Mouse (Mus musculus) fat pad, adult 2 months (tissue): Measurements from ENCODE around the gene Hpcal4.
"Not testable (repeated sequence)": the region's sequence is repeated elsewhere in the genome, so short reads cannot be mapped to it uniquely, and the experiment has no call there.

ENCODE experiments used
- DNase-seq: peaks from one replicate; pipeline ENCODE4 v3.0.0-alpha.2; 2011; ENCODE audit warnings: low read depth, low spot score; ENCODE audit errors: extremely low read depth

Hpcal4 gene

DNA sequence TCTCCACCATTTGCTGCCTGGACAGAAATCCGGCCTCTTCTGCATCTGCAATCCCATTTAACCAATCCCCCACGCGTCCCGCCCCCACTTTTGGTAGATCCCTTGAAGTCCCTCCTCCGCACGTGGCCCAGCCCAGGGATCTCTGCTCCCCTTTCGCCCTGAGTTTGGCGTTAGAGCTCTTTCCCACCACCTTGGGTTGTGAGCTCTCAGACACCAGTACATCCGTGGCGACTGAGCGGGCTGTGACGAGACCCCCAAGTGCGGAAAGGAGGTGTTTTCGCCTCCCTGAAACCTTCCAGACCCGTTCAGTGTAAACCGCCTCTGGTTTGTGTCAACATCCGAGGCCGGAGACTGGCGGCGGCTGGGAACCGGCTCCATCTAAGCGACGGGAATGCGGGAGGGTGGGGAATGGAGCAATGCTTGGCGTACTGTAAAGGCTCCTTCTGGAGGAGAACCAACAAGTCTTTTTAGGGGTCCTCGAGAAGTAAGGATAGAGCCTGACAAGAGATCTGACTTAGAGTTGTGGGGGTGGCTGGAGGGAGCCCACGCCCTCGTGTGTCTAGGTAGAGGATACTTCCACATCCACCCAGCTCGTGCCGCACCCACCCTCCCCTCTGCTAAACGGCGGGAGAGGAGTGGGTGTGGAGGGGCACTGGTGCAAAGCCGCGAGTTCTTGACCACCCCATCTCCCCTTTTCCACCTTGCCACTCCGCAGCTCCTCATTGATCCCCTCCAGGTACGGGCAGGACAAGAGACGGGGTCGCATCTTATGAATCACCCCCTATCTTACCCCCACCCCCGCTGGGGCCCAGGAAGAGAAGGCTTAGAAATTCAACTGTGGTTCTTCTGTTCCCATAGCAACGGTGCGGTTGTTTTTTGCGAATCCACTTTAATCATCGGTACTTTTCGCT is at the start of gene Hpcal4:
Gene Hpcal4, plus strand, starts transcription at position 900 of the 911 bp plus-strand sequence.
- no peak for DNase-seq

DNA sequence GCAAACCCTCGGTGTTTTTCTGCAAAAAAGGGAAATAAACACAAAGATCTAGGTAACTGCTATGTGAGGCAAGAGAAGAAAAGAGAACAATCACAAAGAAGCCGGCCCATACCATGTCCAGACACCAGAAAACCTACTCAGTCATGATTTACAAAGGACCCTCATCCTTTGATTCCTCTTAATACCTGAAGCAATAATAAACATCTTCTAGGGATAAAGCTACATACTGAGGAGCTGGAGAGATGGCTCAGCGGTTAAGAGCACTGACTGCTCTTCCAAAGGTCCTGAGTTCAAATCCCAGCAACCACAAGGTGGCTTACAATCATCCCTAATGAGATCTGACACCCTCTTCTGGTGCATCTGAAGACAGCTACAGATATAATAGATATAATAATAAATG is 45.5 kb upstream of the Hpcal4 start:
- DNase-seq: no peak

DNA sequence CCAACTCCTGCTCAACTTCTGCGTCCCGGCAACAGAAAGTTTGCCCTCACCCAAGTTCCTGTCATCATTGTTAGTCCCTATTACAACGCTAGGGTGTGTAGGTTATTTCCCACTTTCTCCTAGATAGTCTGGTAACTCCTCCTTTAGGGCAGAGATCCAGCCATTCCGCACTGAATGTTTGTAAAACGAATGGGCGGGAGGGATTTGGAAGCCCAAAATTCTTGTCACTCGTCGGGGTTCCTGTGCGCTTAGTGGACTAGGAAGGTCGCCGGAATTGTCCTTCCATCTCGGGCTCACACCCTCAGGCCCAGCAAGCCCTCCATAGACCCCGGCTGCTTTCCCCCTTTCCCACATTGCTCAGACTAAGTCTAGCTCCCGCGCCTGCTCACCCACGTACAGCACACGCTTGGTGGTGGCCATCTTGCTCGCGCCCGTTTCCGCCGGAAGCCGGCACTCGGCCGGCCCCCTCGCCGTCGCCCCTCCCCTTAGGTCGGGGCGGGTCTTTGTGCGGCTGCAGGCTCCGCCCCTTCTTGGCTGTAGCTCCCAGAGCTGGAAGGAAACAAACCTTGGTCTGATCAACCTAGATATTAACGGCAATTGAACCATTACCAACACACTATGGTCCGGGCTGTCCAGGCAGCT is 43.4 kb upstream of the Hpcal4 start, which contains the start of gene Ppie:
Gene Ppie, minus strand, starts transcription at position 439 of the 642 bp plus-strand sequence.
- peak; percentile 33 for DNase-seq

DNA sequence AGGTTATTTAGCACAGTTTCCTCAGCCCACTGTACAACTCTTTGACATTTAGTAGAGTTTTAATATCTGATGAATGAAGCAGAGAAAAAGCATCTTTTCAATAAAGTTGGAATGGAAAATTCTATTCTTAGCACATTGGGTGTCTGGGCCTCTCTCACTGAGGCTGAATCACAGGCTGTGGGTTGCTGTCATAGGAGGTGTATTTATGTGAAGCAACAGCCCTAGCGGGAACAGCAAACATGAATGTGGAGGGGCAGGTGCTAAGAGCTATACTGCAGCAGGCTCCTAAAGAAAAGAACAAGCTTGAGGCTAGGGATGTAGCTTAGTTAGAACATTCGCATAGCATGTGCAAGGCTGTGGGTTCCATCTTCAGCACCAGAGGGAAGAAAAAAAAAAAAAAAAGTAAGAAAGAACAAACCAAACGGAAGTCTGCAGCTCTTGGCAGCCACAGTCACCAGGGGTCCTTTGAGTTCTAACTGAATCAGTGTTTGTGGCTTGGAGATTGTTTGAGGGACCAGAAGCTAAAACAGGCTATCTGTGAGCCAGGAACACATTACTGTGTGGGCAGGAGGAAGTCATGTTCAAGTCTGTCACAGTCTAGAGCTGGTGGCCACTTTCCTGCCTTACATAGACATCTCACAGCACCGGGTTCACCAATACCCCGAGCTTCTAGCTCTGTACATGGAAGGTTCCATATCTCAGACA is 35.4 kb upstream of the Hpcal4 start:
- no peak for DNase-seq

DNA sequence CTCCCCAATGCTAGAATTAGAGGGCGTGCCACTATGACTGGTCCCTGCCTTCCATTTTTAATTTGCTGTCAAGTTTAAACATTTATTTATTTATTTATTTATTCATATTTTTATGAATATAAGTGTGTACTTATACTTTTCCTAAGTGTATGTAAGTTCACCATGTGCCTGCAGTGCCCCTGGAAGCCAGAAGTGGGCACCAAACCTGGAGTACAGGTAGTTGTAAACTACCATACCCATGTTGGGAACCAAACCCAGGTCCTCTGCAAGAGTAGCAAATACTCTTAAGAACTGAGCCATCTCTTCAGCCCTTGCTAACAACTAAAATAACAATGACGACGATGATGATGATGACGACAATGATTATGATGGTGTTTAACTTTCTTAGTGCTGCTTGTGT is 31.0 kb upstream of the Hpcal4 start:
- DNase-seq: no peak

DNA sequence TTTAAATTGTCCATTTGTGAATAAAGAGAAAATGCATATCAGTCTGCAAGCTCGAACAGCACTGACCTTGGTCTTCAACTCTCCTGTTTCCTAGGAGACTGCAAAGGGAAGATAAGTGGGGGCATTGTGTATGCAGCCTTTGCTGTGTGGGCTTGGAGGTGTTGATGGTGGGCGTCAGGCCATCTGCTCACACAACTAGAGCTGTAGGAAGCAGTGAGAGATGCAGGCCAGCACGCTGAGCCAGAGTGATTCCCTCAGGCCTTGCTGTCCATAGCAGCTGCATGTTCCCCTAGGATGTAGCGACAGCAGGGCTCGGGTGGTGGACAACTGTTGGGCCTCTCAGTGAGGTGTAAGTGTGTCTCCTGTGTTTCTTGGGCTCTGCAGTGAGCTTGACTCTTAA is 30.1 kb upstream of the Hpcal4 start:
- no peak for DNase-seq

DNA sequence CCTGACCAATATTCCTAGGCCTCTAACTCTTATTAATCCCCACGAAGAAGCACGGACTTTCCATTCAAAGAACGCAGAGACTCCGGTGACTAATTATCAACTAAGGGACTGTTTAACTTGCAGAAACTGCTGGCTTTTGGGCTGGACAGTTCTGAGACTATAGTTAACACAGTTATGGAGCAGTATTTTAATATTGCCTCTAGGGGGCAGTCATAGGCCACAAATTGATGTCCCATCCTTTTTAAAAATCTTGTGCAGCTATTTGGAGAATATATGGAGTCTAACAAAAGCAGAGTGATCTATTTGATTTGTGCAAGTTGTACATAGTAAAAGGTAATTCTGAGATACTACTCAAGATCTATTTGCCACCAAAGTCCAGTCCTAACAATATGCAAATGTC is 28.0 kb upstream of the Hpcal4 start:
- no peak for DNase-seq

DNA sequence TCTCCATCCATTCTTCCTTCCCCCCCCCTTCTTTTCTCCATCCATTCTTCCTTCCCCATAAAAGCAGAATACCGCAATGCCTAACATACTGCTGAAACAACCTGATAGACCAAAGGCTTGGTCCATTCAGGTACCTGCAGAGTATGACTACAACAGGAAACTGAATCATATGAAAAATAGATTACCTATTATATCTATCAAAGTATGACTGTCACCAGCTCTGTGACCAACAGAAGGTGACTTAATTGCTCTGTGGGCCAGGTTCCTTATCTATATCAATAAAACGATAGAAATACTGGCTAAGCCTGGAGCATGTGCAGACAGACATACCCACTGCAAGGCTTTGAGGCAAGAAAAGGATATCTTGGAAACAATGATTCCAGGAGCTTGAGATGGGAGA is 27.6 kb upstream of the Hpcal4 start:
- DNase-seq: no peak

DNA sequence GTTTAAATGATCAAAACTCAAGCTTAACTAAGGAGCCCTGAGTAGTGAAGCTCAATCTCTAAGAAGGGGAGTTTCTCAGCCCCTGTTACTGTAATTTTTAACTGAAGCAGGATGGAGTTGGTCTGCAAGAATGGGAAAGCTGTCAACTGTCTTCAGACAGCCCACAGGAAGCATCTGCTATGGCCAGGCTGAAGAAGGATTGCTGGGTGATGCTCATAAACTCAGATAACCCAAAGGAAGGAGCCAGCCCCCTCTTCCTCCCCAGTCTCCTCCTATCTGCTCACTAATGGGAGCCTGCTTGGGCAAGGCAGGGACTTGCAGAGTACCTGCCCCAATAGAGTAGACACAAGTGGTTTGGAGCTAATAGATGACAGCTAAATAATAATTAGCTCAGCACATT is 27.2 kb upstream of the Hpcal4 start:
- DNase-seq: no peak

DNA sequence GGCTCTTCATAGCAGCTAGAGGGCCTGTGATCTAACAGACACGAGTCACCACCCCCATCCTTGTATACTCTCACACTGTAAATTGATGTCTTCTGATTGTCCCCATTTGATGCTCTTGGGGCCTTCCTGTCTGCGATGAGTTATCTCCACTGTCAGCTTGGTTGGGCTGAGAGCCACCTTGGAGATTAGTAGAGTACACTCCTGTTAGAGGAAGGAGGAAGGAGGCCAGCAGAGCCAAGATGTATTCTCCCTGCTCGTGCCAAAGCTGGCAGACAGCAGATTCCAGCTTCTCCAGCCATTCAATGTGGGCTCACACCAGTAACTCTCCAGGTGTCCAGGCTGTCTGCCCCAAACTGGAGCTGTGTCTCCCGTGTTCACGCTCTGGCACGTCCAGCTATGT is 22.5 kb upstream of the Hpcal4 start:
- no peak for DNase-seq

DNA sequence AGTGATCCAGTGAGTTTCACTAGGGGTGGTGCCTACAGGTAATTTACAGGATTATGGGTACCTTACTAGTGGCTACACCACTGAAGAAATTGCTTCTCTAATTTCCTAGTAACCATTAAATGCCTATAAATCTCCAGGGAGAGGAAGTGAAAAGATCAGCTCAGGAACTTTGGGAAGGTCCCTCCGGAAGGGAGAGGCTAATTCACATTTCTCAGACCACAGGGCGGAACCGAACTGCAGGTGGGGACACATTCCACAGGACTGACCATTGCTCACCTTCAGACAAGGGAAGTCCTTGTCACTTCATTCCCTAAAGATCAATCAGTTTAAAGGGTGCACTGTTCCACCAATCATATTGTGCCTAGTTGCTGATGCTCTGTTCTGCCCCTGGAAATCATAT is 21.8 kb upstream of the Hpcal4 start:
- DNase-seq: not testable (repeated sequence)

DNA sequence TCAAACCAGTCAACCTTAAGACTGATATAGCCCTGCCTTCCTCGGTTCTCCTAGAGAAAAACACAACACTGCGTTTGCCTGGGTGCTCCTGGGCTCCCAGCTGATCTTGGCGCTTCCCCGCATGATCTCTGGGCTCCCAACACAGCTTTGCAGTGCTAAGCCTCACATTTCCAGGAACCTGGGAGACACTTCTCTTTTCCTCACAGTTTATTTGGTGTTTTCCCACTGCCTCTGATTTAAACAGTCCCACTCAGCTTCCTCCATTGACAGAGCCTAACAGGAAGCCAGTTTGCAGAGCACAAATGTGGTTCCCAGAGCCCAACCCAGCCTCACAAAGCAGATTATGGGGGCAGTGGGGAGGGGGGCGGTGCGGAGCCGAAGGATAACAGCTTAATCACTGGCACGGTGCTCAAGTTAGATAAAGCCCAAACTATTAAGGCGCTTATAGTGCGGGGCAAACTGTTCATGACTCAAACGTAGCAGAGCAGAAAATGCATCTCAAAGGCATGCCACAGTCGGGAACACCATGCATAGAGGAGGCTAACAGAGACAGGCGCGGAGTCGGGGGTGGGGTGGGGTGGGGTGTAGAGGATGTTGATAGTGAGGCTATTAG is 20.6 kb upstream of the Hpcal4 start:
- DNase-seq: no peak

DNA sequence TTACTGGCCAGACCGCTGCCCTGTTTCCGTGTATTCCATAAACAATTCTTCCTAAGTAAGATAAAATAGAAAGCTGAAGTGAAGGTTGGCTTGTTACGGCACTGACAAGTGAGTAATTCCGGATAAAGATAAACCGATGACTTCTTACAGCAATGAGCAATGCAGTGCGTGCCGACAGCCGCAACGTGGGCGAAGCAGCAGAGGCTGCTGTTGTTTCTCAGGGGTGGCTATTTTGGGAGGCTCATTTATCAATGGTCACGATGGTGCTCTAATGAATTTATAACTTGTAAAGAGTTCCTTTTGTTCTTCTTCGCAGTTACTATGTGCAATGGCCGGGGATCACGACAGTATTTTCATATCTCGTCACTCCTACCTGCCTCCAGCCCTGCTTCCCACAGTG is 18.9 kb upstream of the Hpcal4 start:
- no peak for DNase-seq

DNA sequence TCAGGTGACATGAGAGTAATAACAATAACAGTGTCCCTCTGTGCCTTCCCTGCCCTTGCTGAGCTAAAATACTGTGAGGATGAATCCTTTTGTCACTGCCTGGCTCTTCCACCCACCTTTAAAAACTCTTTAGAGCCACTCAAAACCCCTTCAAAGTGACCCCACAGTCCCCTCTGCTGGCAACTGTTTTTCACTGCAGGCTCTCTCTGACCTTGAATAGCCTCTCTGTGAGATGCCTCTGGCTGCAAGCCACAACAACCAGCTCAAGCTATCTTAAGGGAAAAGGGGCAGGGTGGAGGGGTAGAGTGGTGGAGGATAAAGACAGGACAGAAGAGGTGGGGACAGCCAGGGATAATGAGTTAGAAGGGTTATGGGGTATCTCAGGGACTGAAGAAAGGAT is 11.2 kb upstream of the Hpcal4 start:
- no peak for DNase-seq

DNA sequence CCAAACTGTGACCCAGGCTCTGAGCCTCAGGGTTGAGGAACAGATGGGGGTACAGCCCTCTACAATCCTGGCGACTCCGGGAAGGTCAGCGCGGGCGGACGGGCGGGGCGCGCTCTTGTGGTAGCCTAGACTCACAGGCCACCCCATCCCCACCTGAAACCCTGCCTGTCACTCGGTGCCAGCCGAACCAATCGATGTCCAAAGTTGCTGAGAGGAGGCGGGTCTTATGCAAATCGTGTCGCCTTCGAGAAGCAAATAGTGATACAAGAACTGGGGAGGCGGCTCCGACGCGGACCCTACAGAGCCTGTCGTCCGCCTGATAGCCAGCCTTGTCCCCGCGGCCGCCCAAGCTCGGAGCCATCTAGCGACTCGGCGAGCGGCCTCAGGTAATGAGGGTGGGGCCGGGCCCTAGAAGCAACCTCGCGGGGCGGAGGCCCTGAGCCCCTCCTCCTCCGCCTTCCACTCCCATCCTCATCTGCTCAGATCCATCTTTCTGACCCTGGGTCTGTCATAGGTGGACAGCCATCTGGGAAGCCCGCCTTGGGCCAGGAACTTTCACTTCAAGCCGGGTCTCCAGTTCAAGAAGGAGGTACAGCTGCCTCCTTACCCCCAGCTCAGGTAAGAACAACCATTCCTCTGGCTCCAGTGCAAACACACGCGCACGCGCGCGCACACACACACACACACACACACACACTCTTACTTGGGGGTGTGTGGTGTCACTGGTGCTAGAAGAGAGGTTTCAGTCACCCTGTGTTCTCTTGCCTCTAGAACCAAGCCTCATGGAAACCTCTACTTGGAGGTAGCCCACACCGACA is 421 bp downstream of the Hpcal4 start:
- DNase-seq: no peak

DNA sequence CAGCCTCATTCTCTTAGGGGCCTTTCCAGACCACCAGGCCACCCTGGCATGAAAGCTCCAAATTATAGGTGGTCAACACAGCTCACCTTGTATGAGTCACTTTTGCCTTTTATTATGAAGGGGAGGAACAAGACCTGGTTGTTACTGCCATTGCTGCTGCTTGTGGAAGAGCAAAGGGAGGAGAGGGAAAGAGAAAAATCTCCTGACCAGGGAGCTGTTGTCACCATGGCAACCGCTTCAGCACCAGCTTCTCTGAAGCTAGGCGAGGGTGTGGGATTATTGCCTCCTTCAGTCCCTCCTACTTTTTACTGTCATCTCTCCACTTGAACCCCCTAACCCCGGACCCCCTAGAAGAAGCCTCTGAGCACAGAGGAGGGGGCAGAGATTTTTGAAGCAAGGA is 1.8 kb downstream of the Hpcal4 start:
- no peak for DNase-seq

DNA sequence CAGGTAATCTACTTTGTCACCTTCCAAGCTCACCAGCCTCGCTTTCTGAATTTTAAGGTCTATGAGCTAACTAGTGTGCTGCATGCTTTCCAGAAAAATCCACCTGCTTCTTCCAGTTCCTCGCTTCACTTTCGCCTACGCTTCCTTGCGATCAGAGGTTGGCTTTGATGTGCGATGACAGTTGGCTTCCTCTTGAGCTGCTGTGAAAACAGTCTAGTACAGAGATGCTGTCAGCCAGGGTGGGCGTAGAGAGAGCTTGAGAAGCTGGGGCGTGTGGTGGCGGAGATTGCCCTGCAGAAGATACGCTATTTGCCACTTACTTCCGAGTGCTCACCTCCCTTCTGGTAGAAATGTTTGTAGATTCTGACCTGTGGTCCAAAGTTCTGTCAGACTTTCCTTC is 9.3 kb downstream of the Hpcal4 start:
- no peak for DNase-seq

DNA sequence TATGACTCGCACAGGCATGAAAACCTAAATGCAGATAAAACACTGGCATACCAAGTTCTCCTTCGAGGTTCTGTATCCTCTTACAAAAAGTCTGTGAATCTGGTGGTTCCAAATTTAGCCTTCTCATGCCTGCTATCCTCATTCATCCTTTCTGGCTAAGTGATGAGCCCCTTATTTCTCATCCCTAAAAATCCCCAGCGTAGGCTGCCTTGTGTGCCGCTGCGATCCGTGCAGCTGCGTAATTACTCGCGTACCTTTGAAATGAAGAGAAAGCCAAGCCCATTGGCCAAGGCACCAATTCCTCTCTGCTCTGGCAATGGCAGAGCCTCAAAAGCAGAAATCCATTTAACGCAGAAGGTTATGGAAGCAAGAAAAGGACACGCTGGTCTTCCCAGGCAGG is 10.8 kb downstream of the Hpcal4 start:
- no peak for DNase-seq

DNA sequence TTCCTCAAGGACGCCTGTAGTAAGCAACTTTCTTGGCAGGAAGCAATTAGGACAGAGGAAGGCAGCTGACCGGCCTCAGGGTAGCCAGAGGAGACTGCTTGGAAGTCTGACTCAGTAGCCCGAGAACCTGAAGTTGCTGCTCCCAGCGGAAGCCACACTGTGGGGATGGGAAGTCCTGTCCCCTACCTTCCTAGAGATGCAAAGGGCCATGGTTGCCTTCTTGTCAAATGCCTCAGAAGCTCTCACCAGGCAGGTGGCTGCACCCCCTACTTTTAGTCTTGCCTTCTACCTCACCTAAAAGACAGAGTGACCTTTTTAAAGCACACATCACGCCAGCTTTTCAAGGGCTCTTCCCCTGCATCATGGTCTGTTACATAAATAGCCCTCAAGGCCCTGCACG is 13.7 kb downstream of the Hpcal4 start:
- DNase-seq: no peak

DNA sequence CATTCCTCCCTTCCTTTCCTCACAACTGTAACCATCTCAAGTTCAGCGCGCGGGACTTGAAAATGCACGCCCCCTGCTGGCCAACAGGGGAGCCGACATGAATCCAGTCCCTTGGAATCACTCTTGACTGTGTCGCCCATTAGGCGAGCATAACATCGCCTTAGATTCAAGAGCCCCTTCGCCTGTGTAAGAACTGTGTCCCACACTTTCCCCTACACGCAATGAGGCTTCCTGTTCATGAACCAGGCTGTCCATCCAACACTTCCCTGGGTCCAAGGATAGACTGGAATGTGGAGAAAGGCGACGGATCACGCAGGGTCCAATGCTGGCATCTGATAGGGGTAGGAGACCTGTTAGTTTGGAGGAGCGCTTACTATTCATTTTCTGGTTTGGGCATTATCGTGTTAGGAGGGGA is 17.8 kb downstream of the Hpcal4 start:
- no peak for DNase-seq
